Mouse (Mus musculus) hindbrain, embryonic 14.5 days (tissue): ENCODE data around the gene Phf11a. TPM values are rescaled to one million over a fixed set of nuclear protein-coding genes. Genes with fewer than 3 reads are reported as not detected.
"Not testable (repeated sequence)": the region's sequence is repeated elsewhere in the genome, so short reads cannot be mapped to it uniquely, and the experiment has no call there.

Experiments
- ATAC-seq: fragments of 200-750 bp; cut with Nextera tagmentation; 2 replicates; pipeline ENCODE4 v1.8.0; 2017; ENCODE audit warnings: moderate number of reproducible peaks, mild to moderate bottlenecking, moderate TSS enrichment, moderate library complexity; ENCODE audit not compliant: low FRiP score
- DNase-seq: peaks from one replicate; pipeline ENCODE4 v3.0.0-alpha.2; 2015; ENCODE audit warnings: low spot score
- H3K27ac ChIP-seq: fragments of 300-500 bp; sonication (generic); 2 replicates; pipeline ENCODE4 v1.5.1; 2014; ENCODE audit warnings: mild to moderate bottlenecking, moderate library complexity
- H3K27me3 ChIP-seq: fragments of 300-500 bp; sonication (generic); 2 replicates; pipeline ENCODE4 v1.6.1; 2014; ENCODE audit warnings: mild to moderate bottlenecking, low read length, mixed read lengths; ENCODE audit not compliant: control insufficient read depth, insufficient read depth
- H3K36me3 ChIP-seq: fragments of 300-500 bp; sonication (generic); replicated peaks from 2 replicates; pipeline ENCODE4 v1.6.1; 2014; ENCODE audit not compliant: control insufficient read depth, insufficient read depth
- H3K4me1 ChIP-seq: fragments of 300-500 bp; sonication (generic); replicated peaks from 2 replicates; pipeline ENCODE4 v1.6.1; 2014; ENCODE audit warnings: antibody characterized with exemption, low read length, mixed read lengths; ENCODE audit not compliant: control insufficient read depth, insufficient read depth
- H3K4me2 ChIP-seq: fragments of 300-500 bp; sonication (generic); replicated peaks from 2 replicates; pipeline ENCODE4 v1.6.1; 2014; ENCODE audit warnings: mild to moderate bottlenecking, moderate library complexity
- H3K4me3 ChIP-seq: fragments of 300-500 bp; sonication (generic); replicated peaks from 2 replicates; pipeline ENCODE4 v1.5.1; 2014; ENCODE audit warnings: mild to moderate bottlenecking, low read length
- H3K9ac ChIP-seq: fragments of 300-500 bp; sonication (generic); 2 replicates; pipeline ENCODE4 v1.6.1; 2014
- H3K9me3 ChIP-seq: fragments of 300-500 bp; sonication (generic); 2 replicates; pipeline ENCODE4 v1.6.1; 2016; ENCODE audit warnings: low read length; ENCODE audit not compliant: control insufficient read depth
- WGBS: fragments of 180-500 bp; shearing (Covaris S2); extraction: QIAGEN DNeasy Blood & Tissue Kit; methylation state at CpG from one replicate; pipeline ENCODE4 v1.1.7; 2014; 5-methylcytosine and 5-hydroxymethylcytosine counted together
- polyA plus RNA-seq: library from polyadenylated mRNA; unstranded; fragments of >200 nt; fragmentation: Nextera tagmentation; extraction: Ambion mirVana; gene quantifications from 2 replicates; pipeline ENCODE4 v1.2.1, GENCODE M21; 2014

The Phf11a gene
- polyA plus RNA-seq, 1 experiment from 2014 or later = 0.15 TPM

- DNase-seq, H3K36me3 ChIP-seq, H3K9ac ChIP-seq, H3K4me1 ChIP-seq, H3K4me3 ChIP-seq, H3K27ac ChIP-seq, H3K4me2 ChIP-seq, ATAC-seq, H3K9me3 ChIP-seq, H3K27me3 ChIP-seq: not testable (repeated sequence)
- WGBS = 77% methylated on average over 1 of the region's 1 CpGs
Observed at GRCm38 (mm10) chr14:59255861-59256260, 41.5 kb downstream of the Phf11a start.

GRCm38 (mm10) chr14:59250350-59250749, 47.0 kb downstream of the Phf11a start:
- H3K9ac ChIP-seq, H3K36me3 ChIP-seq, H3K27ac ChIP-seq, H3K27me3 ChIP-seq, H3K4me3 ChIP-seq, H3K9me3 ChIP-seq, H3K4me1 ChIP-seq, ATAC-seq, H3K4me2 ChIP-seq: not testable (repeated sequence)
- peak; percentile 56 for DNase-seq
- WGBS = 71% methylated on average over 5 of the region's 5 CpGs

- Histone ChIP-seq H3K9ac (no peak overlapping the region), H3K4me1 (no peaks in the 10 kb centered on the region), H3K27me3 (no peaks in the 10 kb centered on the region), H3K4me3 (no peak overlapping the region), H3K36me3 (peaks cover 98% of the 10 kb centered on the region), H3K9me3 (peaks cover 4% of the 10 kb centered on the region; the same call in 1 of the 2 replicates), H3K4me2 (no peak overlapping the region), H3K27ac (no peak overlapping the region)
- ATAC-seq (no peak), DNase-seq (no peak)
- 96% methylated on average over 9 of the region's 9 CpGs for WGBS
Observed at GRCm38 (mm10) chr14:59233635-59234034, 63.7 kb downstream of the Phf11a start.

GRCm38 (mm10) chr14:59232003-59232402, 65.3 kb downstream of the Phf11a start:
- no peaks in the 10 kb centered on the region for H3K27me3 ChIP-seq
- no peak for DNase-seq
- 81% methylated on average over 5 of the region's 5 CpGs for WGBS
- H3K4me2 ChIP-seq = no peak overlapping the region
- no peaks in the 10 kb centered on the region for H3K4me1 ChIP-seq
- H3K36me3 ChIP-seq = peaks cover 98% of the 10 kb centered on the region
- no peak for ATAC-seq
- H3K9me3 ChIP-seq = no peaks in the 10 kb centered on the region
- no peak overlapping the region for H3K4me3 ChIP-seq
- H3K27ac ChIP-seq = no peak overlapping the region
- no peak overlapping the region for H3K9ac ChIP-seq

GRCm38 (mm10) chr14:59230331-59230966, 66.9 kb downstream of the Phf11a start:
- Histone ChIP-seq H3K9ac (no peak overlapping the region), H3K4me2 (no peak overlapping the region), H3K36me3 (peaks cover 99% of the 10 kb centered on the region), H3K4me1 (no peaks in the 10 kb centered on the region), H3K9me3 (no peaks in the 10 kb centered on the region), H3K27ac (no peak overlapping the region), H3K27me3 (no peaks in the 10 kb centered on the region), H3K4me3 (no peak overlapping the region)
- 79% methylated on average over 21 of the region's 21 CpGs for WGBS
- DNase-seq (no peak), ATAC-seq (no peak)

- ATAC-seq (no peak), DNase-seq (no peak)
- Histone ChIP-seq H3K27me3 (no peaks in the 10 kb centered on the region), H3K4me2 (no peak overlapping the region), H3K9ac (no peak overlapping the region), H3K9me3 (no peaks in the 10 kb centered on the region), H3K36me3 (peaks cover 98% of the 10 kb centered on the region), H3K27ac (no peak overlapping the region), H3K4me1 (no peaks in the 10 kb centered on the region), H3K4me3 (no peak overlapping the region)
- WGBS = 94% methylated on average over 3 of the region's 3 CpGs
Observed at GRCm38 (mm10) chr14:59229822-59230221, 67.5 kb downstream of the Phf11a start.

Other genes with a start within 250 kb of the Phf11a start
- not detected in 2 replicates for gene 1700129C05Rik, start 154.6 kb downstream of the Phf11a start, polyA plus RNA-seq
- gene Gm5142, start 118.8 kb downstream of the Phf11a start, polyA plus RNA-seq = not detected in 2 replicates
- gene Rcbtb1, start 96.3 kb downstream of the Phf11a start, polyA plus RNA-seq = 47.9 and 51.9 TPM in 2 replicates
- gene Gm6904, start 37.3 kb downstream of the Phf11a start, polyA plus RNA-seq = not detected in 2 replicates
- 0.21 TPM in 1 of 2 replicates, not detected in the other for gene Phf11b, start 43.8 kb upstream of the Phf11a start, polyA plus RNA-seq
- 0.34 and 0.60 TPM in 2 replicates for gene Phf11d, start 67.9 kb upstream of the Phf11a start, polyA plus RNA-seq
- 0.25 TPM in 2 replicates for gene Phf11c, start 97.9 kb upstream of the Phf11a start, polyA plus RNA-seq
- gene Setdb2, start 143.4 kb upstream of the Phf11a start, polyA plus RNA-seq = 6.3 and 8.9 TPM in 2 replicates
- 32.2 and 33.4 TPM in 2 replicates for gene Cab39l, start 143.4 kb upstream of the Phf11a start, polyA plus RNA-seq